Mouse (Mus musculus) hematopoietic multipotent progenitor cell, adult 10-12 weeks (in vitro differentiated cells): ENCODE data around the gene Bfsp2. TPM values are rescaled to one million over a fixed set of nuclear protein-coding genes. Genes with fewer than 3 reads are reported as not detected.

Source experiments
- polyA plus RNA-seq: library from polyadenylated mRNA; stranded (reverse); fragments of >175 nt; gene quantifications from 2 replicates; pipeline ENCODE4 v1.2.3, GENCODE M21; 2012; ENCODE audit warnings: low replicate concordance

The Bfsp2 gene
- 19.0 and 23.3 TPM in 2 replicates for polyA plus RNA-seq

DNA sequence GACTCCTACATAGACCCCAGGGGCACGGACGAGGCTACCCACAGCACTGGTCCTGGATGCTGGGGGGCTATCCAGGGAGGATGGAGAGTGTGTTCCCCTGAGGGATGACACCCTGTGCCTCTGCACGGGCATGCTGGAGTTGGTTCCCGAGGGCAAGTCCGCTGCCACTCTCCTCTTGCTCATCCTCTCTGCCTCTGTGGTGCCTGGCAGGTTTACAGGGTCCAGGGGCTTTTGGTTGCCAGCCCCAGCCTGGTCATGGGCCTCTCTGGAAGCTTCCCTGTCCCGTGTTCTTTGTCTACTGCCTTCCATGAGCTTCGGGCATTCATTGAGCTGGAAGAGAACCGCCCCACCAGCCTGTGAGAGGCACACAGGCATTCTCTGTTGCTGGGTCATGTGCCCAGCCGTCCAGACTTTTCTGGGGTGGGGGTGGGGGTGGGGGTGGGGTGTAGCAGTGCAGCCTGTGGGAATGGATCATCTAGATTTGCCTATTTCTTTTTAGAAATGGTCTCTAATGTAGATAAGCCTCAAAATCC, at the start of gene Bfsp2:
Gene Bfsp2 (minus strand): TSS at position 377 of the 533 bp plus-strand sequence.

Other genes starting within 250 kb of the Bfsp2 start
- 105 and 170 TPM in 2 replicates for gene Trf, start 250.0 kb downstream of the Bfsp2 start, polyA plus RNA-seq
- gene 1300017J02Rik, start 175.3 kb downstream of the Bfsp2 start, polyA plus RNA-seq = 0.39 and 10.6 TPM in 2 replicates
- gene Topbp1, start 175.2 kb downstream of the Bfsp2 start, polyA plus RNA-seq = 12.4 and 20.1 TPM in 2 replicates
- gene Cdv3, start 114.6 kb downstream of the Bfsp2 start, polyA plus RNA-seq = 104 and 173 TPM in 2 replicates